Mouse (Mus musculus): Measurements from ENCODE around the gene Utp4. TPM values are rescaled to one million over a fixed set of nuclear protein-coding genes. Genes with fewer than 3 reads are reported as not detected.
"Not testable (repeated sequence)": the region's sequence is repeated elsewhere in the genome, so short reads cannot be mapped to it uniquely, and the experiment has no call there.

The Utp4 gene
- polyA plus RNA-seq, 1 experiment from 2014 or later = 59.2 TPM

- Histone ChIP-seq H3K9me3 (replicated peaks; ENCODE audit: low read length) (no peaks in the 10 kb centered on the region), H3K27me3 (ENCODE audit: insufficient read depth, low read length) (no peaks in the 10 kb centered on the region), H3K4me1 (replicated peaks; ENCODE audit: insufficient read depth, low read length) (no peaks in the 10 kb centered on the region), H3K36me3 (ENCODE audit: insufficient read depth, low read length) (peaks cover 66% of the 10 kb centered on the region), H3K27ac (no peak overlapping the region), H3K4me2 (ENCODE audit: low read length) (no peak overlapping the region), H3K9ac (ENCODE audit: low read depth, low read length) (no peak overlapping the region), H3K4me3 (replicated peaks; ENCODE audit: low read depth, low read length) (no peak overlapping the region)
- no peak for ATAC-seq (replicated peaks; ENCODE audit: low FRiP score, low read depth)
- TF ChIP-seq CTCF (IDR thresholded peaks at IDR 0.05; ENCODE audit: low read depth) = no peak
- DNase-seq (ENCODE audit: low spot score) = no peak
- 96% methylated on average over 10 of the region's 10 CpGs for WGBS
These were observed 20.2 kb downstream of the Utp4 start for GRCm38 (mm10) chr8:106913631-106914030.

DNA sequence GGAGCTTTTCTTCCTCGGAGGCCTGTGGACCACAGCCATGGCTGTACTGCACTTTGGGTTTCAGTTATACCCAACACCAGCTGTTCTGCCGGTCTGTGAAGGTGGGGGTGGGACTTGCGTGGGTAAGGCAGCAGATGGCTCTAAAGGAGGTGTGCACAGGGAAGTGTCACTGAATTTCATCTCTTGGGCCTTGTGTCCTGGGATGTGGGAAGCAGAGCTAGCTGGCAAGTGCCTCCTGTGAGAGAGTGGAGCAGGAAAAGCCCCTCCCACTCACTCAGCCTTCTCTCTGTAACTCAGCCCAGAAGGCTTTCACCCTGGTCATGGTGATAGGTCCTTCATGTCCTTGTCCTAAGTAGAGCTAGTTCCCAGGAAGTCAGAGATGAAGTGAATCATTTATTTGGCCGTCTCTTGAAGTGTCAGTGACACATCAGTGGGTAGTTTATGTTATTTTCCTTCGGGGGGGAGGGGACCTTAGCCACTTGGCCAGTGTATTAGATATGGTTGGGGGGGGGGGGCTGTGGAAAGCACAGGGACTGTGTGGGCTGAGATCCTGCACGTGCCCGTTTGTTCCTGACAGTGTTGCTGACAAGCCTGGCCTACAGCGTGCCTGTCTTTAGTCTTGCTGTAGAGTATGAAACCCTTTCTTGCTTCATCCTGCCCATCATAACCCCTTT is 26.4 kb downstream of the Utp4 start:
- DNase-seq (ENCODE audit: low spot score) = no peak
- Histone ChIP-seq H3K9me3 (replicated peaks; ENCODE audit: low read length) (no peaks in the 10 kb centered on the region), H3K27ac (no peak overlapping the region), H3K27me3 (ENCODE audit: insufficient read depth, low read length) (no peaks in the 10 kb centered on the region), H3K4me3 (replicated peaks; ENCODE audit: low read depth, low read length) (no peak overlapping the region), H3K36me3 (ENCODE audit: insufficient read depth, low read length) (peaks cover 69% of the 10 kb centered on the region), H3K4me2 (ENCODE audit: low read length) (no peak overlapping the region), H3K4me1 (replicated peaks; ENCODE audit: insufficient read depth, low read length) (no peaks in the 10 kb centered on the region), H3K9ac (ENCODE audit: low read depth, low read length) (no peak overlapping the region)
- no peak for ATAC-seq (replicated peaks; ENCODE audit: low FRiP score, low read depth)
- WGBS = 88% methylated on average over 8 of the region's 8 CpGs
- no peak for TF ChIP-seq CTCF (IDR thresholded peaks at IDR 0.05; ENCODE audit: low read depth)

DNA sequence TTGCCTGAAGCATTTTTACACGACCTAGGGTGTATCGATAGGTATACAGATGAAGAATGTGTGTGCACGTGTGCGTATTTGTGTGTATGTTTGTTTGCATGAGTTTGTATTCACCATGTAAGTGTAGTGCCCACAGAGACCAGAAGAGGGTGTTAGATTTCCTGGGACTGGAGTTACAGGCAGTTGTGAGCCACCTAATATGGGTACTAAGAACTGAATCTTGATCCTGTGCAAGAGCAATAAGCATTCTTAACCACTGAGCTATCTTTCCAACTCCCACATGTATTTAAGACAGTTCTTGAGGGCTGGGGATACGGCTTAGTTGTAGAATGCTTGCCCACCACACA is 26.9 kb downstream of the Utp4 start:
- H3K9ac ChIP-seq (ENCODE audit: low read depth, low read length) = no peak overlapping the region
- no peak overlapping the region for H3K4me3 ChIP-seq (replicated peaks; ENCODE audit: low read depth, low read length)
- no peak for DNase-seq (ENCODE audit: low spot score)
- WGBS = 97% methylated on average over 5 of the region's 5 CpGs
- H3K27ac ChIP-seq = no peak overlapping the region
- no peaks in the 10 kb centered on the region for H3K27me3 ChIP-seq (ENCODE audit: insufficient read depth, low read length)
- H3K9me3 ChIP-seq (replicated peaks; ENCODE audit: low read length) = no peaks in the 10 kb centered on the region
- no peak overlapping the region for H3K4me2 ChIP-seq (ENCODE audit: low read length)
- no peaks in the 10 kb centered on the region for H3K4me1 ChIP-seq (replicated peaks; ENCODE audit: insufficient read depth, low read length)
- peaks cover 64% of the 10 kb centered on the region for H3K36me3 ChIP-seq (ENCODE audit: insufficient read depth, low read length)
- TF ChIP-seq CTCF (IDR thresholded peaks at IDR 0.05; ENCODE audit: low read depth) = 0 out of 2 replicates have a peak, but pooled peaks have one; percentile 26
- no peak for ATAC-seq (replicated peaks; ENCODE audit: low FRiP score, low read depth)

- Histone ChIP-seq H3K36me3 (ENCODE audit: insufficient read depth, low read length) (peaks cover 34% of the 10 kb centered on the region), H3K9ac (ENCODE audit: low read depth, low read length) (no peak overlapping the region), H3K4me1 (replicated peaks; ENCODE audit: insufficient read depth, low read length) (no peaks in the 10 kb centered on the region), H3K9me3 (replicated peaks; ENCODE audit: low read length) (no peaks in the 10 kb centered on the region), H3K27me3 (ENCODE audit: insufficient read depth, low read length) (no peaks in the 10 kb centered on the region), H3K27ac (no peak overlapping the region), H3K4me2 (ENCODE audit: low read length) (no peak overlapping the region), H3K4me3 (replicated peaks; ENCODE audit: low read depth, low read length) (no peak overlapping the region)
- no peak for DNase-seq (ENCODE audit: low spot score)
- TF ChIP-seq CTCF (IDR thresholded peaks at IDR 0.05; ENCODE audit: low read depth) = no peak
- 86% methylated on average over 4 of the region's 4 CpGs for WGBS
- ATAC-seq (replicated peaks; ENCODE audit: low FRiP score, low read depth) = no peak
These were observed 30.6 kb downstream of the Utp4 start for GRCm38 (mm10) chr8:106924057-106924456.

GRCm38 (mm10) chr8:106924904-106925349 is 31.5 kb downstream of the Utp4 start:
- no peaks in the 10 kb centered on the region for H3K4me1 ChIP-seq (replicated peaks; ENCODE audit: insufficient read depth, low read length)
- H3K9ac ChIP-seq (ENCODE audit: low read depth, low read length) = no peak overlapping the region
- no peak for TF ChIP-seq CTCF (IDR thresholded peaks at IDR 0.05; ENCODE audit: low read depth)
- no peak overlapping the region for H3K4me3 ChIP-seq (replicated peaks; ENCODE audit: low read depth, low read length)
- ATAC-seq (replicated peaks; ENCODE audit: low FRiP score, low read depth) = no peak
- DNase-seq (ENCODE audit: low spot score) = no peak
- H3K27me3 ChIP-seq (ENCODE audit: insufficient read depth, low read length) = no peaks in the 10 kb centered on the region
- no peak overlapping the region for H3K27ac ChIP-seq
- H3K9me3 ChIP-seq (replicated peaks; ENCODE audit: low read length) = no peaks in the 10 kb centered on the region
- WGBS = 70% methylated on average over 8 of the region's 8 CpGs
- H3K36me3 ChIP-seq (ENCODE audit: insufficient read depth, low read length) = peaks cover 26% of the 10 kb centered on the region
- no peak overlapping the region for H3K4me2 ChIP-seq (ENCODE audit: low read length)

DNA sequence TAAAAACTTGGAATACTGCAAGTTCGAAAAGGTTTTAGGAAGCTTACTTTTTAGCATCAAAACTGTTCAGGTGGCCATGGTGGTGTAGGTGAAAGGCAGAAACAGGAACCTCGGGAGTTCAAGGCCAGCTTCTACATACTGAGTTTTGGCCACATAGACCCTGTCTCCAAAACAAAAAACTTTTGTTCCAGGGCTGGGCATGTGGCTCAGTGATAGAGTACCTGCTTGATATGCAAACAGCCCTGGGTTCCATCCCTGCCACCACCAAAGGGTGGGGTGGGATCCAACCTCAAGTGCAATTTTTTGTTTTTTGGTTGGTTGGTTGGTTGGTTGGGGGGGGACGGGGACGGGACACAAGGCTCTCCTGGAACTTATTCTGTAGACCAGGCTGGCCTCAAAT is 32.0 kb downstream of the Utp4 start:
- Histone ChIP-seq H3K27me3 (ENCODE audit: insufficient read depth, low read length) (no peaks in the 10 kb centered on the region), H3K36me3 (ENCODE audit: insufficient read depth, low read length) (peaks cover 21% of the 10 kb centered on the region), H3K27ac (no peak overlapping the region), H3K4me1 (replicated peaks; ENCODE audit: insufficient read depth, low read length) (no peaks in the 10 kb centered on the region), H3K4me2 (ENCODE audit: low read length) (no peak overlapping the region), H3K4me3 (replicated peaks; ENCODE audit: low read depth, low read length) (no peak overlapping the region), H3K9me3 (replicated peaks; ENCODE audit: low read length) (no peaks in the 10 kb centered on the region), H3K9ac (ENCODE audit: low read depth, low read length) (no peak overlapping the region)
- TF ChIP-seq CTCF (IDR thresholded peaks at IDR 0.05; ENCODE audit: low read depth) = no peak
- DNase-seq (ENCODE audit: low spot score) = no peak
- ATAC-seq (replicated peaks; ENCODE audit: low FRiP score, low read depth) = no peak
- WGBS = 91% methylated on average over 4 of the region's 4 CpGs

DNA sequence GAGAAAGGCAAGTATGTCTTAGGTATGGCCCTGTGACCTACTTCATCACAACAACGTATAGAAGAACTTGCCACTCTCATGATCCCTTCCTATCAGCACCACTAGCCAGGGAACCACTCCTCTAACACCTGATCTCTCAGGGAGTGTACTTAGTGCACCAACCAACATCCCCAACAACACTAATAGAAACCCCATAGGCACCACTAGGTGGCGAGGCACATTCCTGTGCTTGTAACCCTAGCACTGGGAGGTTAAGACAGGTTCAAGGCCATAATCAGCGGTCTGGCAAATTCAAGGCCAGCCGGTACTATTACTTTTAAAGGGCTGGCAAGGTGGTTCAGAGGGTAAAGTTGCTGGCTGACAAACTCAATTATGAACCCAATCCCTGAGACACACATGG is 33.8 kb downstream of the Utp4 start:
- 47% methylated on average over 4 of the region's 4 CpGs for WGBS
- Histone ChIP-seq H3K4me3 (replicated peaks; ENCODE audit: low read depth, low read length) (no peak overlapping the region), H3K36me3 (ENCODE audit: insufficient read depth, low read length) (peaks cover 10% of the 10 kb centered on the region; the same call in 1 of the 2 replicates), H3K27me3 (ENCODE audit: insufficient read depth, low read length) (no peaks in the 10 kb centered on the region), H3K27ac (no peak overlapping the region), H3K9me3 (replicated peaks; ENCODE audit: low read length) (no peaks in the 10 kb centered on the region), H3K4me2 (ENCODE audit: low read length) (no peak overlapping the region), H3K4me1 (replicated peaks; ENCODE audit: insufficient read depth, low read length) (peaks cover 1% of the 10 kb centered on the region; the same call in 1 of the 2 replicates), H3K9ac (ENCODE audit: low read depth, low read length) (no peak overlapping the region)
- TF ChIP-seq CTCF (IDR thresholded peaks at IDR 0.05; ENCODE audit: low read depth) = peak; percentile 73
- peak; percentile 58 for DNase-seq (ENCODE audit: low spot score)
- ATAC-seq (replicated peaks; ENCODE audit: low FRiP score, low read depth) = peak; percentile 49; the same call in 1 of the 2 replicates

DNA sequence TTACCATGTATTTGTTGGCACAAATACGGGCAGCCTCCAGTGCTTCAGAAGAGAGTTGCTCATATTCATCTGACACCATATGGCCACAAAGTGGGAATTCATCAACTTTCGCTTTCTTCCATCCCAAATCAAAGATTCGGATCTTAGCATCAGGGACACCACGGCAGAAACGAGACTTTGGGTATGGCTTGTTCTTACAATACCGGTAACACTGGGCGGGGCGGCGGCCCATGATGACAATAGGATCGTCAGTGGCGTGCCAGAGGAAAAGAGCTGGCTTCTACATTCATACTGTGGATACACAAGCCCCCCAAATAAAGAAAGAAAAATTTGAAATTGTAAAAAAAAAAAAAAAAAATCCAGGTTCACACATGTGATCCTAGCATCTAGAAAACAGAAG is 34.7 kb downstream of the Utp4 start:
- not testable (repeated sequence) for ATAC-seq (replicated peaks; ENCODE audit: low FRiP score, low read depth); H3K27ac ChIP-seq; H3K4me1 ChIP-seq (replicated peaks; ENCODE audit: insufficient read depth, low read length); H3K4me2 ChIP-seq (ENCODE audit: low read length); H3K36me3 ChIP-seq (ENCODE audit: insufficient read depth, low read length); H3K4me3 ChIP-seq (replicated peaks; ENCODE audit: low read depth, low read length); DNase-seq (ENCODE audit: low spot score); H3K27me3 ChIP-seq (ENCODE audit: insufficient read depth, low read length); H3K9me3 ChIP-seq (replicated peaks; ENCODE audit: low read length); H3K9ac ChIP-seq (ENCODE audit: low read depth, low read length)
- 96% methylated on average over 10 of the region's 11 CpGs for WGBS
